Mouse (Mus musculus) Patski (cell line): Measurements from ENCODE around the gene Axin2. TPM values are rescaled to one million over a fixed set of nuclear protein-coding genes. Genes with fewer than 3 reads are reported as not detected.
"Not testable (repeated sequence)": the region's sequence is repeated elsewhere in the genome, so short reads cannot be mapped to it uniquely, and the experiment has no call there.

Experiments used
- ATAC-seq: fragments of 100-300 bp; one replicate; pipeline ENCODE4 v1.8.0; 2021
- CTCF ChIA-PET: fragments of 350-600 bp; sonication (Branson Sonifier 250); formaldehyde crosslinking; loops from one replicate; lab custom pipeline; 2022; ENCODE audit warnings: inconsistent platforms; lab: Charles Lee
- POLR2A ChIA-PET: fragments of 350-600 bp; sonication (Branson Sonifier 250); formaldehyde crosslinking; loops from one replicate; lab custom pipeline; 2022; ENCODE audit warnings: antibody characterized with exemption, inconsistent platforms; lab: Charles Lee
- DNase-seq: peaks from one replicate; pipeline ENCODE4 v3.0.0-alpha.2; 2011; ENCODE audit warnings: low read depth, low spot score
- H3K27me3 ChIP-seq: fragments of 371-371 bp; one replicate; pipeline ENCODE4 v1.5.1; 2021
- CTCF ChIP-seq: fragments of 100-300 bp; IDR thresholded peaks from one replicate; pipeline ENCODE4 v1.5.1; 2021
- in situ Hi-C: fragments of 300-500 bp; cut with MboI; formaldehyde crosslinking; loops from 3 replicates; pipeline ENCODE4 v1.11.1; 2018; ENCODE audit warnings: low pct_unique_long_range_greater_than_20kb, mixed read lengths
- polyA plus RNA-seq: library from polyadenylated mRNA; unstranded; gene quantifications from one replicate; pipeline ENCODE4 v1.2.3, GENCODE M21; 2021

Gene Axin2
- polyA plus RNA-seq: 2.2 TPM

DNA sequence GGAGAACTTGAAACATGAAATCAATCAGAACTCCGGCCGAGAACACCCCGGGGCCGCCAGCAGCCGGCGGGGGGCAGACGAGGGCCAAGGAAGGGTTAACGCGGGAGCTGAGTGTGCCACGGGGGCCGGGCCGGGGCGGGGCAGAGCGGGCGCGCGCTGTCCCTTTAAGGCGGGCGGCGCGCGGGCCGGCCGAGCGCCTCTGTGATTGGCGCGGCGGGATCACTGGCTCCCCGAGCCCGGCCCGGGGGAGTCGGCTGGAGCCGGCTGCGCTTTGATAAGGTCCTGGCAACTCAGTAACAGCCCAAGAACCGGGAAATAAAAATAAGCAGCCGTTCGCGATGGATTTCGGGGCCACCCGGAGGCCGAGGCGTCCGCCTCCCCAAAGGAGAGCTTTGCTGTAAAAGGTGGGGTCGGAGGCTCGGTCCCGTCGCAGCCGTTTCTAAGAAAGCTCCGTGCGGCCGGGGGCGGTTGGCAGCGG lies at the start of gene Axin2:
TSS of gene Axin2 (plus strand) at position 192 of the 478 bp plus-strand sequence.
- peak; percentile 86 for ATAC-seq
- in situ Hi-C loops: no loop called here
- peak; percentile 53 for DNase-seq
- H3K27me3 ChIP-seq: no peaks in the 10 kb centered on the region
- CTCF ChIA-PET: no interaction called here
- POLR2A ChIA-PET: no interaction called here
- TF ChIP-seq CTCF: no peak

DNA sequence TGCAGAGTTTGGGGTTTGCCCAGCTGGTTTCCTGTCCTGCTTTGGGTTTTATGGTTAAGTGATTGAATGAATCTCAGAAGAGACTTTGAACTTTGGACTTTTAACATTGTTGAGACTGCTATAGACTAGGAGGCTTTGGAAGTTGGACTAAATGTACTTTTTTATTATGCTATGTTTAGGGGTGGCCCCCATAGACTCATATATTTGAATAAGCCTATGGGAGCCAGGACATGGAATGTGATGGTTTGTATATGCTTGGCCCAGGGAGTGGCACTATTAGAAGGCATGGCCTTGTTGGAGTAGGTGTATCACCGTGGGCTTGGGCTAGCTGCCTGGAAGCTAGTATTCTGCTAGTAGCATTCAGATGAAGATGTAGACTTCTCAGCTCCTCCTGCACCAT lies 48.9 kb upstream of the Axin2 start:
- H3K27me3 ChIP-seq, in situ Hi-C loops, CTCF ChIA-PET, ATAC-seq, POLR2A ChIA-PET, DNase-seq: not testable (repeated sequence)

DNA sequence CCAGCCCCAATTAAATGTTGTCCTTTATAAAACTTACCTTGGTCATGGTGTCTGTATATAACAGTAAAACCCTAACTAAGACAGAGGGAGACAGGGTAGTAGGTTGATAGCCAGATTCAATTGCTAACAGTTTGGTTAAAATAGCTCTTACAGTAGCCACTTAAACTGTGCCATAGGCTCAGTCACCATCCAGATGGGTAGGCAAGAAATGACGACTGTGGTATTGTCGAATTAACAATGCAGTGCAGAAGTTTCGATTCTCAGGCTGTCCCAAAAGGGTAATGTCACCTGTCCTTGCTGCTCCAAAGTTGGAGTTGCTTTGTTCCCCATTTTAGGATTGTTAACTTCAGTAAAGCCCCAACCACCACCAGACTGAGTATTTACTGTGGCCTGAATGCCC lies 48.4 kb upstream of the Axin2 start:
- in situ Hi-C loops: no loop called here
- TF ChIP-seq CTCF: no peak
- POLR2A ChIA-PET: interaction anchor here (0.6 kb wide), 1 partner anchor 14 kb away, joined by 3 read pairs; no protein-coding TSS in a partner anchor
- DNase-seq: no peak
- CTCF ChIA-PET: no interaction called here
- ATAC-seq: no peak
- H3K27me3 ChIP-seq: no peaks in the 10 kb centered on the region

DNA sequence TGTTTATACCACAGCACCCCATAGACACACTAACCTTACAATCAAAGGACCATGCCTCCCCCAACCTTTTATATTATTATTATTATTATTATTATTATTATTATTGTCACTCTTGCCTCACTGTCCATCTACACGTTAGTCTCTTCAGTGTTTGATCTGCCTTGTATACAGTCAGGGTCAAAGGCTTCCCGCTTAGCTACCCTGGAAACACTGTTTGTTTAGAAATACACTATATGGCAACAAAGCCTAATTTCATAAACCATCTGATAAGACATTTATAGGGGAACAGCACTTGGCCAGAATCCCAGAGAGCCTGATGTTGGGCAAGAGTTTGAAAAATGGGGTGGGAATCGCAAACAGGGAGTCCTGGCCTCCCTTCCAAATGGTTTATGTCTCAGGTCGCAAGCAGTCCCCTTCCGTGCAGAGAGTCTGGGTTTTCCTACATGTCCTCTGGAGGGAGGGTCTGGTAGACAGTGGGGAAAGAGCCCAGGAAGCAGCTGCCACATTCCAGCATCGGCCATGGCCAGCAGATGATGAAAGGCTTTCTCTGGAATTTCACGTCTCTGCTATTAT lies 43.4 kb upstream of the Axin2 start:
- POLR2A ChIA-PET: interaction anchor here (1.5 kb wide), 1 partner anchor 10 kb away, joined by 4 read pairs; no protein-coding TSS in a partner anchor
- ATAC-seq: no peak
- TF ChIP-seq CTCF: no peak
- in situ Hi-C loops: no loop called here
- H3K27me3 ChIP-seq: no peaks in the 10 kb centered on the region
- CTCF ChIA-PET: no interaction called here
- no peak for DNase-seq

DNA sequence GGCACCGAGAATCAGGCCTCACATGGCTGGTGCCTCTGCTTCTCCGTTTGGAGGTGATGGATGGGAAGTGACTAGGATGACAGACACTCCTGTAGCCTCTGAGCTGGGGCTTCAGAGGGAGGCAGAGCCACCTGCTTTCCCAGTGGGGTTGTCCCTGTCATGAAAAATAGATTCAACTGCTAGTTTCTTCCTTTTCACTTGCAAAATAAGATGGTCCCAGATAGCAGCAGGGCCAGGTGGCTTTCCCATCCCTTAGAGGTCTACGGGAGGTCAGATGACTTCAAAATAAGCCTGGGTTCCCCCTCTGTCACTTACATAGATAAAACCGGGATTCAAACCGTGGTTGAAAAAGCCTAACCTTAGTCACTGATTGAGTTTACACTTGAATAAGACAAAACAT lies 42.6 kb upstream of the Axin2 start:
- no peak for DNase-seq
- no peak for TF ChIP-seq CTCF
- ChIA-PET CTCF (no interaction called here), POLR2A (interaction anchor here (1.5 kb wide), 1 partner anchor 9 kb away, joined by 4 read pairs; no protein-coding TSS in a partner anchor)
- ATAC-seq: no peak
- H3K27me3 ChIP-seq: no peaks in the 10 kb centered on the region
- in situ Hi-C loops: no loop called here

DNA sequence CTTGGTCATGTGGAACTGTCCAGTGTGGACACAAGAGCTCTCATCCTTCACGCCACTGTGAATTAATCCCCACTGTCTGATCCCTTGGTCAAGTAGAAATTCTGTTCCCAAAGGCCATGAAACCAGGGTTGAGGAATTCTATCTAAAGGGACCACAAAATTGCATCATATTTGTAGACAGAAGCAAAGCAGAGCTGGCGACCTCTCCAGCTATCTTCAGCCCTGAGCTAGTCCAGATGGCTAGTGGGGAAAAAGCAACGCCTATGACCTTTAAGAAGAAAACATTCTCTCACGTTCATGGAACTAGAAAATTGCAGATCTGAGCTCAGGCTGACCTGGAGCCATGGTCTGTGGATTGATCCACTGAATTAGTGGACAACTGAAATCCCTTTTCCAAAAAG lies 39.6 kb upstream of the Axin2 start:
- ChIA-PET POLR2A (interaction anchor here (1.4 kb wide), 1 partner anchor 10 kb away, joined by 5 read pairs; no protein-coding TSS in a partner anchor), CTCF (no interaction called here)
- TF ChIP-seq CTCF: no peak
- DNase-seq: no peak
- ATAC-seq: no peak
- no peaks in the 10 kb centered on the region for H3K27me3 ChIP-seq
- in situ Hi-C loops: no loop called here

DNA sequence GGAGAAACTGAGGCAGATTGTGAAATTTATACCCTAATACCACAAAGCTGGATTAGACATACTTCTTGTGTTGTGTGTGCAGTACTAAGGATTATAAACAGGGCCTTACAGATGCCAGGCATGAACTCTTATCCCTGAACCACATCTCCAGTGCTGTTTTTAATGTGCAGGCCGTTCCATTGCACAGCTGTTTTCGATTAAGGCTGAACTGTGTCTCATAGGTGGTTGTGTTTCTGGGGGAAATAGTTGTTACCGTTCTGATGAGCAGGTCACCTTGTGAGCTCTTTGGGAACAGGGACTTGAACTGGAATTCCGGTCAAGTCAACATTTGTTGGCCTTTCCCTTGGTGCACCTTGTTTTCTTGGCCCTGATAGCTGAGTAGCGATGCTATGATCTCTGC lies 38.5 kb upstream of the Axin2 start:
- ATAC-seq (no peak), DNase-seq (no peak)
- CTCF ChIA-PET: no interaction called here
- POLR2A ChIA-PET: interaction anchor here (1.4 kb wide), 1 partner anchor 12 kb away, joined by 5 read pairs; no protein-coding TSS in a partner anchor
- H3K27me3 ChIP-seq: no peaks in the 10 kb centered on the region
- no peak for TF ChIP-seq CTCF
- in situ Hi-C loops: no loop called here

DNA sequence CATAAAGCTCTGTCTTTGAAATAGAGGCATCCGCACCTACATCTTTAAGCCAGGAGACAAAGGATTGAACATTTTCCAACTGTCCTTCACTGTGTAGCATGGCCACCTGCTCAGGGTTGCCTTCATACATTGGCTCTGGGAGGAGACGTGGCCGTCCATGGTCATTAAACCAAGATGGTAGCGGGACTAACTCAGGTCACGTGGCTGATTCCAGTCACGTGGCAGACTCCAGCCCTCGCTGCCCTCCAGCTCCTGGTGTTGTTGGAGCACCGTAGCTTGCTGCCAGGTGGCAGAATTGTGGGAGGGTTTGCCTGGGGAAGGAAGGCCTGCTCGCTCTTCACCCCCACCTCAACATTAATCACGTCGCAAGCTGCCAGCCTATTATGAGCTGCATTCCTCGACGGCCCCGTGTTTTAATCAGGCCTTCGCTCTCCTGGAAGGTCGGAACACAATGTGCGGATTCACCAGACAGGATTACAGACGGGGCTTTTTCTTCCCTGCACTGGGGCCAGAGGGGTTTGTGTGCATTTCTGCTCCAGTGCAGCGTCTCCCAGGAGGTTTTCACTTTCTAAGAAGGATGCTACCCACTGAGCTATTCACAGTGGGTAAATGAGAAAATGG lies 34.8 kb upstream of the Axin2 start:
- ATAC-seq (no peak), DNase-seq (no peak)
- in situ Hi-C loops: no loop called here
- ChIA-PET POLR2A (interaction anchor here (0.7 to 1.0 kb wide), 2 partner anchors 13 kb away, joined by 3 read pairs; no protein-coding TSS in a partner anchor), CTCF (interaction anchor here (2.0 kb wide), 1 partner anchor 12 kb away, joined by 7 read pairs; no protein-coding TSS in a partner anchor)
- H3K27me3 ChIP-seq: no peaks in the 10 kb centered on the region
- TF ChIP-seq CTCF: no peak

DNA sequence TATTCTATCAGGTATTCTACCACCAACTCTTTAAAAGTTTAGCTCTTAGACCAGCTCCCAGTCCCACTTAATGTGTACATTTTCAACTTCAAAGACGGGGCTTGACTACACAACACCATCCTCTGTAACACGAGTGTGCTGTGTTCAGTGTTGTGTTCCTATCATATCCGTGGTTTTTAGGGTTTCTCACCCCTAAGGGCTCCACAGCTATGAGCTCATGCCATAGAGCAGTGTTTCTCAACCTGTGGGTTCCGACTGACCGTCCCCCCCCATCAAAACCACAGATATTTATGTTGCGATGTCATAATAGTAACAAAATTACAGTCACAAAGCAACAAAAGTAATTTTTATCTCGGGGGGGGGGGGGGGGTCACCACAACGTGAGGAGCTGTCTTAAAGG lies 34.1 kb upstream of the Axin2 start:
- ChIA-PET POLR2A (interaction anchor here (0.7 to 1.3 kb wide), 3 partner anchors 9 to 14 kb away, joined by 3 to 4 read pairs (median 3); no protein-coding TSS in a partner anchor), CTCF (interaction anchor here (0.8 to 2.0 kb wide), 3 partner anchors 9 to 14 kb away, joined by 3 to 7 read pairs (median 3); no protein-coding TSS in a partner anchor)
- in situ Hi-C loops: no loop called here
- no peaks in the 10 kb centered on the region for H3K27me3 ChIP-seq
- TF ChIP-seq CTCF: no peak
- peak; percentile 51 for ATAC-seq
- no peak for DNase-seq

DNA sequence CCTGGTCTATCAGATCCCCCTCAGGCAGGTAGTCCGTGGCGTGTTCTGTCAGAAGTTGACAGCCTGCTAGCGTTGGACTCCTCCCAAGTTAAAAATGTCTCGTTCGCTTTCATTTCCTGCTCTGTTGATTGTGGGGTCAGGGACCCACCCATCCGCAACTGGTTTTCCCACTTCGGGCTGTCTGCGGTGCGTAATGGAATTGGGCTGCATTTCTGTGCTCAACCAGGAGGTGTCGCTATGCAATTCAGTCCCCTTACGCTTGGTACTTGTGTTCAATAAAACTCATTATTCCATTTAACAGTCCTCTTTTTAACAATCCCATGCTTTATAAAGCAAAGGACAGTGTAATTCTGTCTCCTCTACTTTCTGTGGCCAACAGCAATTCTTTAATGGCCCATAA lies 31.0 kb upstream of the Axin2 start:
- in situ Hi-C loops: no loop called here
- POLR2A ChIA-PET: no interaction called here
- ATAC-seq (no peak), DNase-seq (no peak)
- H3K27me3 ChIP-seq: no peaks in the 10 kb centered on the region
- TF ChIP-seq CTCF: no peak
- CTCF ChIA-PET: no interaction called here

DNA sequence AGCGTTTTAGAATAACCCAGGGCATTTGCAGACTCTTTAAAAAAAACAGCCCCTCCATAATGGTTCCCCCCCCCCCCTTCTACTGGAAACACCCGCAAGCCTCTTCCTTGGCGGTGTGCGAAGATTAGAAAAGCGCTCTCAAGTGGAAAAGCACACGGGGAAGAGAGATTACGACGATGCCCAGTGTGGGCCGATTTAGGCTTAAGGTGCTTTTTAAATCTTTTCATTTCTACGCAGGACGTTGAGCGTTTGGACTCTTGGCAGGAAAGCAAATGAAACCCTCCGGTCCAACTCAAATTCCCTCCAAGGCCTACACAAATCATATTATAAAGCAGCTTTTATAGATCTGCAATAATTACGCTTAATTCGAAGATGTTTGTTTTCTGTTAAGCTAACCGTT lies 29.6 kb upstream of the Axin2 start:
- ChIA-PET CTCF (no interaction called here), POLR2A (no interaction called here)
- ATAC-seq (no peak), DNase-seq (no peak)
- in situ Hi-C loops: no loop called here
- H3K27me3 ChIP-seq: no peaks in the 10 kb centered on the region
- no peak for TF ChIP-seq CTCF
